Mouse (Mus musculus) left cerebral cortex, postnatal 10 days (tissue): ENCODE data around the gene Rab39. TPM values are rescaled to one million over a fixed set of nuclear protein-coding genes. Genes with fewer than 3 reads are reported as not detected.

ENCODE experiments used
- DNase-seq, 2 experiments: peaks; one replicate each; pipeline ENCODE4 v3.0.0; 2021 to 2022; ENCODE audit warnings: low spot score in 2 of 2, mixed read lengths in 1 of 2; ENCODE audit errors: extremely low spot score in 1 of 2
- intact Hi-C: fragments of 180-260 bp; cut with DNase I; formaldehyde crosslinking; loops from one replicate; pipeline ENCODE4 v1.15.1; 2025
- total RNA-seq, 2 experiments: library from RNA; stranded (reverse); gene quantifications; 2 replicates each; pipeline ENCODE4 v1.2.3; 2021

Rab39 gene
- total RNA-seq, 2 experiments from 2014 or later = 1.2 to 1.7 TPM

DNA sequence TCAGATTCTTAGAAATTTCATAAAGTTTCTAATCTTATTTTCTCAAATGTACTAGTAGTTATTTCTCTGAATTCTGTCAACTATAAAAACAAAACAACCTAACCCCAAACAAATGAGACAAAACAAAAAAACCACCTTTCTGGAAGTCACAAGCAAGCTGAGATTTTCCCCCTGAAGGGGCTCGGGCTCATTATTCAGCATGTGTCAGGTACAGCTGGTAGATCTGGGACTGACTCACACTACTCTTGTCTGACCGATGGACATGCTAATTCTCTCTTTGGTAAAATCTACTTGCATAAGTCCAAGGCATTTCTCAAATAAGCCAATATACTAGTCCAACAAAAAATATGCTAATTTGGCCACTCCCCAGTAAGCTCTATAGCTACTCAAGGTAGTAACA lies 41.2 kb downstream of the Rab39 start:
- intact Hi-C loops = loop anchor here (10.0 kb wide), 1 partner anchor 310 kb away; the partner anchor contains the start of gene Elmod1
- no peak for DNase-seq

GRCm38 (mm10) chr9:53634796-53635195 lies 71.2 kb downstream of the Rab39 start:
- DNase-seq = no peak
- intact Hi-C loops = no loop called here

Other genes starting within 250 kb of the Rab39 start
- gene Atm, start 169.5 kb downstream of the Rab39 start, total RNA-seq = 10 to 100 TPM; 19.3 to 19.7 TPM
- 10 to 100 TPM; 14.8 to 15.2 TPM for gene Npat, start 169.2 kb downstream of the Rab39 start, total RNA-seq
- 100 to 1,000 TPM; 125 to 135 TPM for gene Acat1, start 95.8 kb downstream of the Rab39 start, total RNA-seq
- gene Cul5, start 36.2 kb downstream of the Rab39 start, total RNA-seq = 10 to 100 TPM; 51.4 to 57.6 TPM
- 1 to 10 TPM; 7.6 to 8.6 TPM for gene Slc35f2, start 65.3 kb upstream of the Rab39 start, total RNA-seq
- not detected for gene Sln, start 143.9 kb upstream of the Rab39 start, total RNA-seq